Mouse (Mus musculus): ENCODE data around the gene Ptn. TPM values are rescaled to one million over a fixed set of nuclear protein-coding genes. Genes with fewer than 3 reads are reported as not detected.

The Ptn gene
- total RNA-seq (2022): 10 to 100 TPM; 62.3 to 89.5 (median 76.4) TPM

GRCm38 (mm10) chr6:36809747-36810285, at the start of gene Ptn:
Gene Ptn, minus strand, starts transcription at chr6:36810220.
- peak; percentile 34 for DNase-seq

GRCm38 (mm10) chr6:36858258-36859041, 48.4 kb upstream of the Ptn start:
- DNase-seq: no peak

GRCm38 (mm10) chr6:36857627-36858257, 47.7 kb upstream of the Ptn start:
- no peak for DNase-seq

GRCm38 (mm10) chr6:36850422-36851129, 40.6 kb upstream of the Ptn start:
- peak; percentile 74 for DNase-seq

- DNase-seq: no peak
These were observed 35.3 kb upstream of the Ptn start for GRCm38 (mm10) chr6:36845288-36845687.

GRCm38 (mm10) chr6:36844258-36844657, 34.2 kb upstream of the Ptn start:
- no peak for DNase-seq

- no peak for DNase-seq
These were observed 33.0 kb upstream of the Ptn start for GRCm38 (mm10) chr6:36843031-36843488.

- DNase-seq: no peak
These were observed 32.3 kb upstream of the Ptn start for GRCm38 (mm10) chr6:36842101-36842922.

- no peak for DNase-seq
These were observed 31.7 kb upstream of the Ptn start for GRCm38 (mm10) chr6:36841701-36842100.

GRCm38 (mm10) chr6:36841174-36841573, 31.2 kb upstream of the Ptn start:
- no peak for DNase-seq

GRCm38 (mm10) chr6:36838747-36839146, 28.7 kb upstream of the Ptn start:
- no peak for DNase-seq

GRCm38 (mm10) chr6:36835351-36835750, 25.3 kb upstream of the Ptn start:
- no peak for DNase-seq

- DNase-seq: no peak
These were observed 24.8 kb upstream of the Ptn start for GRCm38 (mm10) chr6:36834695-36835265.

- no peak for DNase-seq
These were observed 22.7 kb upstream of the Ptn start for GRCm38 (mm10) chr6:36832681-36833080.

GRCm38 (mm10) chr6:36832207-36832606, 22.2 kb upstream of the Ptn start:
- no peak for DNase-seq

- DNase-seq: no peak
These were observed 20.4 kb upstream of the Ptn start for GRCm38 (mm10) chr6:36830371-36830925.

GRCm38 (mm10) chr6:36819784-36820050, 9.7 kb upstream of the Ptn start:
- DNase-seq: no peak

- peak; percentile 26 for DNase-seq
These were observed 9.2 kb upstream of the Ptn start for GRCm38 (mm10) chr6:36819019-36819783.

GRCm38 (mm10) chr6:36818281-36819018, 8.4 kb upstream of the Ptn start:
- no peak for DNase-seq

GRCm38 (mm10) chr6:36816666-36817065, 6.6 kb upstream of the Ptn start:
- DNase-seq: no peak

All from adrenal gland, adult 8-10 months (tissue).